In the genomic region with DNA sequence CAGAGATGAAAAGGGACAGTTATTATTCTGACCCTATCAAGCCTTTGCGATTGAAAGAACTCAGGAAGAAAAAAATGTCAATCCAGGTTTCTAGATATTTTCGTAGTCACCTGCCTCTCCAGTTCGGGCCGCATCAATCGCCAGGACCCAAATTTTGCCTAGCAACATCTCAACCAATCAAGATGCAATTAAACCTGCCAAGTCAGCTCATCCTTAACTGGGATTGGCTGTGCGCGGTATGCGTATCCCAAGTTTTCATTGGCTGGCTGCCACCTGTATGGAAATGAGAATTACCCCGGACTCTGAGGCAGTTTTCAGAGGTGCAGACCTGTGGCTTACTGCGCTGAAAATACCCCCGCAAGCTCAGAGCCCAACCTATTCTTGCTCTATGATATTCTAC, we compare ENCODE assay signal across 8 mouse cellular contexts. TPM values are rescaled to one million over a fixed set of nuclear protein-coding genes. Genes with fewer than 3 reads are reported as not detected.
A peak's percentile ranks its signal among the peaks of the same experiment; 100 is the strongest.
DNase-seq lines count a peak whose midpoint lies in the region; ATAC-seq lines count a peak whose summit lies in the region.

No protein-coding gene starts in this region.

- under 1% methylated on average over 11 of the region's 11 CpGs for WGBS in embryonic facial prominence, embryonic 15.5 days
- 3% methylated on average over 11 of the region's 11 CpGs for whole genome bisulfite sequencing in liver, embryonic 11.5 days
- WGBS in neural tube, embryonic 14.5 days = under 1% methylated on average over 11 of the region's 11 CpGs

- peak overlapping the region; percentile 53 for H3K4me3 ChIP-seq in embryonic facial prominence, embryonic 15.5 days (replicated peaks)
- H3K4me3 ChIP-seq in liver, embryonic 11.5 days (ENCODE audit: low read depth, low read length) = no peak overlapping the region; the same call in 1 of the 2 replicates
- H3K4me3 ChIP-seq in neural tube, embryonic 14.5 days (ENCODE audit: low read depth, low read length) = peak overlapping the region; percentile 40

- DNase-seq in thymus, postnatal 0 days (ENCODE audit: low spot score) = peak; percentile 10
- DNase-seq in thymus, postnatal 36 days = no peak
- DNase-seq in heart, postnatal 10 days = peak; percentile 52 to 66
- peak; percentile 83 to 85 for DNase-seq in kidney, postnatal 25 days
- no peak for DNase-seq in liver, embryonic 11.5 days (ENCODE audit: low spot score)
- DNase-seq in adipocyte (ENCODE audit: low spot score) = no peak

- H3K9me3 ChIP-seq in embryonic facial prominence, embryonic 15.5 days (replicated peaks) = no peaks in the 10 kb centered on the region
- H3K9me3 ChIP-seq in liver, embryonic 11.5 days (ENCODE audit: control insufficient read depth, low read length) = no peaks in the 10 kb centered on the region
- no peaks in the 10 kb centered on the region for H3K9me3 ChIP-seq in neural tube, embryonic 14.5 days (ENCODE audit: control insufficient read depth, low read length)

- H3K9ac ChIP-seq in embryonic facial prominence, embryonic 15.5 days = no peak overlapping the region
- no peak overlapping the region for H3K9ac ChIP-seq in liver, embryonic 11.5 days (ENCODE audit: low read depth, low read length)
- H3K9ac ChIP-seq in neural tube, embryonic 14.5 days (replicated peaks; ENCODE audit: low read depth, low read length) = peak overlapping the region; percentile 63

- peaks cover 84% of the 10 kb centered on the region for H3K27me3 ChIP-seq in embryonic facial prominence, embryonic 15.5 days
- H3K27me3 ChIP-seq in liver, embryonic 11.5 days (replicated peaks; ENCODE audit: control insufficient read depth, insufficient read depth, low read length) = peaks cover 83% of the 10 kb centered on the region
- H3K27me3 ChIP-seq in neural tube, embryonic 14.5 days (ENCODE audit: control insufficient read depth, insufficient read depth, low read length) = peaks cover 12% of the 10 kb centered on the region

- peak; percentile 59; the same call in 1 of the 2 replicates for ATAC-seq in embryonic facial prominence, embryonic 15.5 days (ENCODE audit: insufficient number of reproducible peaks, low FRiP score, low TSS enrichment, low read depth)
- peak; percentile 47; the same call in 1 of the 2 replicates for ATAC-seq in liver, embryonic 11.5 days (replicated peaks; ENCODE audit: low FRiP score)
- ATAC-seq in neural tube, embryonic 14.5 days (ENCODE audit: low read depth) = peak; percentile 56

- no peaks in the 10 kb centered on the region for H3K36me3 ChIP-seq in embryonic facial prominence, embryonic 15.5 days
- no peaks in the 10 kb centered on the region for H3K36me3 ChIP-seq in liver, embryonic 11.5 days (ENCODE audit: control insufficient read depth, insufficient read depth, low read length)
- no peaks in the 10 kb centered on the region for H3K36me3 ChIP-seq in neural tube, embryonic 14.5 days (ENCODE audit: control insufficient read depth, insufficient read depth, low read length)

- H3K4me1 ChIP-seq in embryonic facial prominence, embryonic 15.5 days = peaks cover 29% of the 10 kb centered on the region
- H3K4me1 ChIP-seq in liver, embryonic 11.5 days (replicated peaks; ENCODE audit: control insufficient read depth, insufficient read depth, low read length) = no peaks in the 10 kb centered on the region
- peaks cover 27% of the 10 kb centered on the region; the same call in 1 of the 2 replicates for H3K4me1 ChIP-seq in neural tube, embryonic 14.5 days (ENCODE audit: control insufficient read depth, insufficient read depth, low read length)

- peak overlapping the region; percentile 97 for H3K4me2 ChIP-seq in embryonic facial prominence, embryonic 15.5 days (replicated peaks)
- H3K4me2 ChIP-seq in liver, embryonic 11.5 days = peak overlapping the region; percentile 76
- H3K4me2 ChIP-seq in neural tube, embryonic 14.5 days (ENCODE audit: low read depth, low read length) = peak overlapping the region; percentile 85

- no peak overlapping the region for H3K27ac ChIP-seq in embryonic facial prominence, embryonic 15.5 days (replicated peaks)
- H3K27ac ChIP-seq in liver, embryonic 11.5 days (ENCODE audit: low read depth, low read length) = no peak overlapping the region
- H3K27ac ChIP-seq in neural tube, embryonic 14.5 days (ENCODE audit: low read depth, low read length) = peak overlapping the region; percentile 90

- intact Hi-C loops in heart, postnatal 10 days (cut with DNase I) = no loop called here

RNA-seq across cellular contexts. Expression of gene Atp5g2, which starts 21.4 kb away (rescaled TPM):
- 76.9 and 85.0 TPM in 2 replicates for polyA plus RNA-seq in thymus, postnatal 0 days (2015; fragmentation: Nextera tagmentation; extraction: Ambion mirVana)
- 59.0 and 65.5 TPM in 2 replicates for polyA plus RNA-seq in embryonic facial prominence, embryonic 15.5 days (2015; fragmentation: Nextera tagmentation; extraction: Ambion mirVana)
- total RNA-seq in heart, postnatal 10 days (2021) = 10 to 100 TPM; 31.1 to 47.4 TPM
- 60.2 and 74.2 TPM in 2 replicates for polyA plus RNA-seq in liver, embryonic 11.5 days (2014; fragmentation: Nextera tagmentation; extraction: Ambion mirVana)
- 44.6 and 47.5 TPM in 2 replicates for polyA plus RNA-seq in neural tube, embryonic 14.5 days (2014; fragmentation: Nextera tagmentation; extraction: Ambion mirVana)

RNA-seq across cellular contexts. Expression of gene Calcoco1, which starts 28.4 kb away (rescaled TPM):
- polyA plus RNA-seq in thymus, postnatal 0 days (2015; fragmentation: Nextera tagmentation; extraction: Ambion mirVana) = 55.9 and 58.4 TPM in 2 replicates
- polyA plus RNA-seq in embryonic facial prominence, embryonic 15.5 days (2015; fragmentation: Nextera tagmentation; extraction: Ambion mirVana) = 67.2 and 69.0 TPM in 2 replicates
- 100 to 1,000 TPM in 1 of 2 experiments, 10 to 100 TPM in 1; 90.9 to 100 TPM for total RNA-seq in heart, postnatal 10 days (2021)
- polyA plus RNA-seq in liver, embryonic 11.5 days (2014; fragmentation: Nextera tagmentation; extraction: Ambion mirVana) = 15.0 and 16.2 TPM in 2 replicates
- polyA plus RNA-seq in neural tube, embryonic 14.5 days (2014; fragmentation: Nextera tagmentation; extraction: Ambion mirVana) = 23.5 and 29.3 TPM in 2 replicates

Comparison
In these comparisons a context has a peak if more than half of its experiments do, and no peak if none do; other contexts are left out.
1. DNase-seq: peak in thymus, postnatal 0 days (single experiment), heart, postnatal 10 days (2 of 2) and kidney, postnatal 25 days (2 of 2); none in thymus, postnatal 36 days (0 of 2), liver, embryonic 11.5 days (single experiment) and adipocyte (single experiment).
2. Peak in every context shown above with its lines, with median percentiles within 50 percentile points of each other: ATAC-seq and H3K4me2 ChIP-seq.